Mouse (Mus musculus): ENCODE results near the gene Ecm1. TPM values are rescaled to one million over a fixed set of nuclear protein-coding genes. Genes with fewer than 3 reads are reported as not detected.

The Ecm1 gene
- polyA plus RNA-seq, 1 experiment from 2014 or later: 6.8 TPM

GRCm38 (mm10) chr3:95684846-95685245, 54.5 kb downstream of the Ecm1 start:
- no peak overlapping the region for H3K4me3 ChIP-seq (ENCODE audit: low read depth, low read length)
- H3K27ac ChIP-seq (replicated peaks; ENCODE audit: low read depth, low read length): no peak overlapping the region
- ATAC-seq (ENCODE audit: insufficient number of reproducible peaks, low FRiP score, low TSS enrichment, low read depth): no peak
- no peak for DNase-seq (ENCODE audit: low spot score)
- peaks cover 27% of the 10 kb centered on the region for H3K4me1 ChIP-seq (ENCODE audit: control insufficient read depth, insufficient read depth, low read length)
- no peak overlapping the region for H3K9ac ChIP-seq (ENCODE audit: low read length)
- H3K36me3 ChIP-seq (ENCODE audit: control insufficient read depth, insufficient read depth, low read length): no peaks in the 10 kb centered on the region
- WGBS: 45% methylated on average over 5 of the region's 8 CpGs
- H3K27me3 ChIP-seq (ENCODE audit: control insufficient read depth, insufficient read depth, low read length): no peaks in the 10 kb centered on the region
- no peak overlapping the region for H3K4me2 ChIP-seq (ENCODE audit: low read depth, severe bottlenecking)
- no peaks in the 10 kb centered on the region for H3K9me3 ChIP-seq (ENCODE audit: control insufficient read depth, low read length)

Small RNAs within 50 kb of the gene (microRNA-seq; reads per million reads assigned to microRNA genes)
- not detected for gene Mir7014

Other genes with a start within 250 kb of the Ecm1 start
- 4.2 and 4.9 TPM in 2 replicates for gene Ctsk, start 240.3 kb downstream of the Ecm1 start, polyA plus RNA-seq (2014; fragmentation: Nextera tagmentation; extraction: Ambion mirVana)
- 5.0 and 5.6 TPM in 2 replicates for gene Ctss, start 212.8 kb downstream of the Ecm1 start, polyA plus RNA-seq (2014; fragmentation: Nextera tagmentation; extraction: Ambion mirVana)
- not detected in 2 replicates for gene Hormad1, start 179.9 kb downstream of the Ecm1 start, polyA plus RNA-seq (2014; fragmentation: Nextera tagmentation; extraction: Ambion mirVana)
- 36.7 and 38.1 TPM in 2 replicates for gene Golph3l, start 150.6 kb downstream of the Ecm1 start, polyA plus RNA-seq (2014; fragmentation: Nextera tagmentation; extraction: Ambion mirVana)
- 78.7 and 81.8 TPM in 2 replicates for gene Ensa, start 114.6 kb downstream of the Ecm1 start, polyA plus RNA-seq (2014; fragmentation: Nextera tagmentation; extraction: Ambion mirVana)
- 63.2 and 67.9 TPM in 2 replicates for gene Mcl1, start 80.8 kb downstream of the Ecm1 start, polyA plus RNA-seq (2014; fragmentation: Nextera tagmentation; extraction: Ambion mirVana)
- gene Adamtsl4, start 51.7 kb downstream of the Ecm1 start, polyA plus RNA-seq (2014; fragmentation: Nextera tagmentation; extraction: Ambion mirVana): 0.29 and 0.71 TPM in 2 replicates
- gene Tars2, start 20.6 kb upstream of the Ecm1 start, polyA plus RNA-seq (2014; fragmentation: Nextera tagmentation; extraction: Ambion mirVana): 64.1 and 66.3 TPM in 2 replicates
- 23.5 and 24.9 TPM in 2 replicates for gene Rprd2, start 79.3 kb upstream of the Ecm1 start, polyA plus RNA-seq (2014; fragmentation: Nextera tagmentation; extraction: Ambion mirVana)
- 80.7 and 87.2 TPM in 2 replicates for gene Prpf3, start 116.3 kb upstream of the Ecm1 start, polyA plus RNA-seq (2014; fragmentation: Nextera tagmentation; extraction: Ambion mirVana)
- gene Mrps21, start 131.9 kb upstream of the Ecm1 start, polyA plus RNA-seq (2014; fragmentation: Nextera tagmentation; extraction: Ambion mirVana): 339 and 359 TPM in 2 replicates
- 7.1 and 7.5 TPM in 2 replicates for gene Ciart, start 142.7 kb upstream of the Ecm1 start, polyA plus RNA-seq (2014; fragmentation: Nextera tagmentation; extraction: Ambion mirVana)
- gene BC028528, start 152.4 kb upstream of the Ecm1 start, polyA plus RNA-seq (2014; fragmentation: Nextera tagmentation; extraction: Ambion mirVana): 6.7 and 7.5 TPM in 2 replicates
- 26.1 and 27.3 TPM in 2 replicates for gene Aph1a, start 154.4 kb upstream of the Ecm1 start, polyA plus RNA-seq (2014; fragmentation: Nextera tagmentation; extraction: Ambion mirVana)
- 128 and 129 TPM in 2 replicates for gene Car14, start 165.1 kb upstream of the Ecm1 start, polyA plus RNA-seq (2014; fragmentation: Nextera tagmentation; extraction: Ambion mirVana)
- gene Anp32e, start 189.7 kb upstream of the Ecm1 start, polyA plus RNA-seq (2014; fragmentation: Nextera tagmentation; extraction: Ambion mirVana): 125 and 151 TPM in 2 replicates

Data from limb, embryonic 11.5 days (tissue).